Mouse (Mus musculus): ENCODE measurements at regions not wholly inside any gene's neighbourhood (a gene's known extent, or its start where the extent isn't known, plus 50 kb on each side); places are given as distances from the start of the nearest gene placed in this dataset. TPM values are rescaled to one million over a fixed set of nuclear protein-coding genes. Genes with fewer than 3 reads are reported as not detected.

Small RNA genes lying in the stretch of these regions (microRNA-seq; reads per million reads assigned to microRNA genes)
- not detected for gene Gm22696

All from kidney, embryonic 16.5 days (tissue).